Mouse (Mus musculus) layer of hippocampus, adult 18-20 months (tissue): Measurements from ENCODE around the gene Strada. TPM values are rescaled to one million over a fixed set of nuclear protein-coding genes. Genes with fewer than 3 reads are reported as not detected.
A peak's percentile ranks its signal among the peaks of the same experiment; 100 is the strongest.

Source experiments
- DNase-seq, 2 experiments: peaks; one replicate each; pipeline ENCODE4 v3.0.0; 2022; ENCODE audit warnings: low spot score in 2 of 2
- total RNA-seq, 2 experiments: library from RNA; stranded (reverse); gene quantifications; 2 replicates each; pipeline ENCODE4 v1.2.3; 2021

Strada gene
- total RNA-seq, 2 experiments from 2014 or later: 26.6 to 29.2 TPM

GRCm38 (mm10) chr11:106191716-106192115, 10.3 kb downstream of the Strada start:
- no peak for DNase-seq

- no peak for DNase-seq
Observed at GRCm38 (mm10) chr11:106187326-106187725, 14.6 kb downstream of the Strada start.

GRCm38 (mm10) chr11:106180449-106180801, 21.5 kb downstream of the Strada start:
- DNase-seq: no peak

- DNase-seq: peak; percentile 52 to 73
Observed at GRCm38 (mm10) chr11:106179711-106180448, 22.1 kb downstream of the Strada start.

- no peak for DNase-seq
Observed at GRCm38 (mm10) chr11:106178036-106178782, 23.8 kb downstream of the Strada start.

GRCm38 (mm10) chr11:106176372-106176771, 25.6 kb downstream of the Strada start:
- DNase-seq: no peak

- DNase-seq: no peak
Observed at GRCm38 (mm10) chr11:106175081-106175480, 26.9 kb downstream of the Strada start.

GRCm38 (mm10) chr11:106174372-106174771, 27.6 kb downstream of the Strada start:
- DNase-seq: no peak

GRCm38 (mm10) chr11:106173228-106173627, 28.7 kb downstream of the Strada start:
- DNase-seq: no peak

GRCm38 (mm10) chr11:106170807-106171206, 31.2 kb downstream of the Strada start:
- DNase-seq: no peak

- no peak for DNase-seq
Observed at GRCm38 (mm10) chr11:106167435-106167834, 34.5 kb downstream of the Strada start.

GRCm38 (mm10) chr11:106164601-106165180, 37.3 kb downstream of the Strada start:
- no peak for DNase-seq

- no peak for DNase-seq
Observed at GRCm38 (mm10) chr11:106163546-106163945, 38.4 kb downstream of the Strada start.

- no peak for DNase-seq
Observed at GRCm38 (mm10) chr11:106162237-106162636, 39.7 kb downstream of the Strada start.

GRCm38 (mm10) chr11:106160841-106161721, 40.9 kb downstream of the Strada start, which contains the start of the genes Gm10840 and Limd2:
Gene Gm10840 (plus strand): TSS chr11:106160850.
Gene Limd2 (minus strand): TSS chr11:106160860.
- DNase-seq: peak; percentile 91 to 96

- DNase-seq: peak; percentile 80 to 90
Observed at GRCm38 (mm10) chr11:106159921-106160840, 41.8 kb downstream of the Strada start.

GRCm38 (mm10) chr11:106159216-106159920, 42.6 kb downstream of the Strada start:
- DNase-seq: peak in 1 of 2 experiments; percentile 52

- DNase-seq: peak in 1 of 2 experiments; percentile 45
Observed at GRCm38 (mm10) chr11:106158930-106159215, 43.1 kb downstream of the Strada start.
